Mouse (Mus musculus) R1 (cell line): ENCODE measurements around the gene Siae.
A peak's percentile ranks its signal among the peaks of the same experiment; 100 is the strongest.

Experiments used
- DNase-seq: peaks from one replicate; pipeline ENCODE4 v3.0.0-alpha.2; 2018; ENCODE audit warnings: low read depth, low spot score

The Siae gene

DNA sequence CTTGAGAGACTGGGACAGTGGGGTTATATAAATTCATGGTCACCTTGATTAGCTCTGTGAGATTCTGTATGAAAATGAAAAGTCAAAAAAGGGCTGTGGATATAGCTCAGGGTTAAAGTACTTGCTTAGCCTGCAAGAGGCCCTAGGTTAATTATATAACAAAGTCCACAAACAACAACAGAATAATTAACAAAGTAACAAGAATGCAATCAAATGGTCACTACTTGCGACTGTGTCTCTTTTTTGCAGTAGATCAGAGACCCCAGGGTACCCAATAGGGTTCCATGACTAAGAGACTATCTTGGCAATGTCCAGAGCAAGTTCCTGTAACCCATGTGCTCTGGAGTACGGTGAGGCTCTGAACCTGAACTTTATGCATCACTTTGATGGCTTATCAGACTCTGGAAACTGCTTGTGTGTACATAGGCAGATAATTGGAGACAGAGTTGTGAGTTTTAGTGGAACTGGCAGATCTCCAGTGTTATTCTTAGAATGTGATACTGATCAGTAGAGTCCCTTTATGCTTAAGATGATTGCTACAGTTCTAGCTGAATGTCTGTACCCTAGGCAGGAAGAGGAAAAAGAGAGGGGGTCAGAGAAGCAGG lies 13.8 kb downstream of the Siae start:
- no peak for DNase-seq

DNA sequence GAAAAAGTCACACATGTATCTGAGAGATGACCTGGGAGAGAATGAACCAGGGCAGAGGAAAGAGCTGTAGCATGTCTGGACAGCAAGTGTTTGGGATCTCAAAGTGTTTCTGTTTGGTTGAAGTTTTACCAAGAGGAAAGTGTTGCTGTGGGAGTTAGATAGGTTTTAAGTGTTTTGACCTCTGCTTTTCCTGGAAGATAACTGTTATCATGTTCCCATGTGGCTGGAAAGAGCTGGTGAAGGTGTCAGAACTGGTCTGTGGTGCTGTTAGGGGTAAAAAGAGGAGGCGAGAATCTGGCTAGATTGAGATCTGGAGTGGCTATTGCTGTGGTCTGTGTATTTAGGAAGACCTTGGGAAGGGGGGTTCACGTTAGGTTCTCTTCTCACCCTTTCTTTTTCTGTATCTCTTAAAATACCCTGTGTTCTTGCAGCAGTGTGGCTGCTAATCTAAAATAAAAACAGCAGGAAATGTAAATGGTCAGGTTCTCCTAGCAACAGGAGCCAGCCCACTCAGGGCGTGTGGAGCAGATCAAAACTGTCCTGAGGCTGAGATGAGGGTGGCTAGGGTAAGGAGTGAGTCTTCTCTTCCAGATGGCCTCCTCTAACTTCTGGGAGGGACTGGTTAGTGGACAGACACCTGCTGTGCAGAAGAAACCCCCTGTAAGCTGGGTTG lies 16.8 kb downstream of the Siae start:
- DNase-seq = no peak

DNA sequence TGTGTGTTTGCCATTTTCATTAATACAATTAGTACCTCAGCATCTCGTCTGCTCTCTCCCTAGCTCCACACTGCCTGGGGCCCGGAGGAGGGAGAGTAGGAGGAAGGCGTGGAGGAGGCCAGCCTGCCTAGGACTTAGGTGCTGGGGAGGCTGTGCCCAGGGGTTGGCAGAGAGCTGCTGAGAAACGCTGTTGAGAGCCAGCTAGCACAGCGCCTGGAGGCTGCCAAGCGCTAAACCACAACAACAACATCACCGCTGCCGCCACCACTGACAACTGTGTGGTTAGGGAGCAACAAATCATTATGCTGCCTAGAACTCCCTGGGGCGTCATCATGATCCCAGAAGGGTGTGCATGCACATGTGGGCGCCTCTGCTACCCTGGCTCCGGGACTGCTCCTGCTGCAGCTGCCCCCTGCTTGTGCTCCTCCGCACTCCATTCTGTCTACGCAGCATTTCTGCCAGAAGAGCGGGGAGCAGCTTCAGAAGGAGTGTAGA lies 21.0 kb downstream of the Siae start:
- no peak for DNase-seq

DNA sequence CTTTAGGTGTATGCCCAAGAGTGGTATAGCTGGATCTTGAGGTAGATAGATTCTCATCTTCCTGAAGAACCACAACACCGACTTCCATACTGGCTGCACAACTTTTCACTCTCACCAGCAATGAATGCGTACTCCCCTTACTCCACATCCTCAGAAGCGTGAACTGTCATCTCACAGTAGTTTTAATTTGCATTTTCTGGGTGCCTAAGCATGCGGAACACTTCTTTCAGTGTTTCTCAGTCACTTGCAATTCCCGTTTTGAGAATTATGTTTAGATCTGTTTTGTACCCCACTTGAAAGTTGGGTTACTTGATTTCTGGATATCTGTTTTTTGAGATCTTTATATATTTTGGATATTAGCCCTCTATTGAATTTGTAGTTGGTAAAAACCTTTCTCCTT lies 28.1 kb downstream of the Siae start:
- DNase-seq = no peak

DNA sequence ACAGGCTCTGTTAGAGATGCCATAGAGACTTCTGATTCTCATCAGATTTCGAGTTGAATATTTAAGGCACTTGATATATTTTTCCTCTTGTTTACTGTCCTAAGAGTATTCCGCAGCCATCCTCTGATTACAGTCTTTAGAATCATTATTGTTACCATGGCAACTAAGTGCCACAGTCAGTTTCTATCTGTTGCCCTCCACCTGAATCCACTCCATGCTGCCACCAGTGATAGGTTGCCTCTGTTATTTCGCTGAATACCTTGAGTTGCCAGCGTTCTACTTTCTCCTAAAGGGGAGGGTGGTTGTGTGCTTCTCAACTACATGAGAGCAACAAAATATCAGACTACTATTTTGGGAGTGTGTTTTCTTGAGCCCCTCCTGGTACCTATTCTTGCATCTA lies 31.2 kb downstream of the Siae start:
- DNase-seq = peak; percentile 3

DNA sequence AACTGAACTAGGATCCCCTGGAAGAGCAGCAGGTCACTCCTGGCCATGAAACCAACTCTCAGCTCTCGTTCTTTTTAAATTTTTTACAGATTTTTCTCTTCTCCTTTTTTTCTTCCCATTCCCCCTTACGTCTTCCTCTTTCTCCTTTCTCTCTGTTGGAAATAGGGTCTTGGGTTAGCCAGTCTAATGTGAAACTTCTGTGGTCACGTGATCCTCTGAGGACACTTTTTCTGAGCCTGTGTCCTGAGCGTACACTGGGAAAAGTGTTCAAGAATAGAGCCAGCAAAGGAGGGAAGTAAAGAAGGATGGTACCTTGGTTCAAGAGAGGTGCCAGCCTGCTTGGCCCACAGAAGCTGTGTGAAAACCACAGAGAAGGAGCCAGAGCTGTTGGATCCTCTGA lies 34.9 kb downstream of the Siae start:
- DNase-seq = no peak

DNA sequence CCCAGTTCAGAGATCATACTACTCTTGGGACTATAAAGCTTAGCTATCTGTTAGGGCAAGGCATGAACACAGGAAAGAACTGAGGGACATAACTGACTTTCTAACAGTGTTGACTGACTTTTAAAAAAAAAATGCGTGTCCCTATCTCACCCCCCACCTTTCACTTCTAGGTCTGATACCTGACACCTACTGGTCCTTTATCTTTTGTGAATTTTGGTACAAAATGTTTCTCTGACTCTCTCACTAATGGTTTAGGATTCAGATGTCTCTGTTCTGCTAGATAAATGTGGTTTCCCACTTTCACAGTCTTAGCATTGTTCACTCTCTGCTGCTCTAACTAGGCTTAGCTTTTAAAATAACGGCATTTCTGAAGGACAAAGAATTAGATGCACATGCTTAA lies 36.5 kb downstream of the Siae start:
- DNase-seq = no peak

DNA sequence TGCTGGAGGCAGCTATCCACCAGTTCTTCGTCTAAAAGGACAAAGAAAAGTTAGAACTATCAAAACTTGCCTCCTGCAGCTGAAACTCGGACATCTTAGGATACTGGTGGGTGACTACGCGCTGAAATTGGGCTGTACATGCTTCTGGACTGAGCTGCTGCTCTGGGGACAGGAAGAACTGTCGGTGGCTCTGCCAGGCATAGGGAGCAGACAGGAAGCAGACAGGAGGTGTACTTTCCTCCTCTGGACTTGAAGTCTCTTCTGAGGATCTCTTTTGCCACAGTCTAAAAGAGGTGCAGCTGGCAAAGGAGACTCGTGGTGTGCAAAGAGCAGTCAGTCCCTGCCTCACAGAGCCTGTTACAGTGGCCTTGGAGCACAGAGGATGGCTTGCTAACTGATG lies 37.1 kb downstream of the Siae start:
- DNase-seq = no peak

DNA sequence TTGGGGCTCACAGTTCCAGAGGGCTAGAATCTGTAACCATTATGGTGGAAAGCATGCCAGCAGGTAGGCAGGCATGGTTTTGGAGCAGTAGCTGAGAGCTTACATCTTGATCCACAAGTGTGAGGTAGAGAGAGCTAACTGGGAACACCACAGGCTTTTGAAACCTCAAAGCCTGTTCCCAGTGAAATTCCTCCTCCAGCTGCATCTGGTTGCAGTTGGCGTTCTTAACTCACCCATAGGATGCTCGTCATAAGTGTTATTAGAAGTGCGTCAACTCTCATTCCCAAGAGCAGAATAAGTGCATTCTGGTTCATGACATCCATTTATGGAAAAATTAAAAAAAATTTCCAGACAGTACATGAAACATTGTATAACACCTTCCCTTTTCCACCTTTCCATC lies 38.2 kb downstream of the Siae start:
- no peak for DNase-seq

DNA sequence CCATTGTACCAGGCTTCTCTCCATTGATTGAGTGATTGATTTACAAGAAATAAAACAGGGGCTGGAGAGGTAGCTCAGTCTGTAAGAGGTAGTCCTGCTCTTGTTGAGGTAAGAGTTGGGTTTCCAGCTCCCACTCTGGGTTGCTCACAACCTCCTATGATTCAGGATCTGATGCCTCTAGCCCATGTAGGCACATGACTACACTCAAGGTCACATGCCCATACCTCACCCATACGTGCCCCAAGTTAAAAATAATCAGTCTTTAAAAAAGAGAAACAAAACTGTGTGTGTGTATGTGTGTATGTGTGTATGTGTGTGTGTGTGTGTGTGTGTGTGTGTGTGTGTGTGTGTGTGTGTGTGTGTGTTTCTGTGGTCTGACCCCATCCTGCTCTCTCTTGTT lies 40.1 kb downstream of the Siae start:
- no peak for DNase-seq

DNA sequence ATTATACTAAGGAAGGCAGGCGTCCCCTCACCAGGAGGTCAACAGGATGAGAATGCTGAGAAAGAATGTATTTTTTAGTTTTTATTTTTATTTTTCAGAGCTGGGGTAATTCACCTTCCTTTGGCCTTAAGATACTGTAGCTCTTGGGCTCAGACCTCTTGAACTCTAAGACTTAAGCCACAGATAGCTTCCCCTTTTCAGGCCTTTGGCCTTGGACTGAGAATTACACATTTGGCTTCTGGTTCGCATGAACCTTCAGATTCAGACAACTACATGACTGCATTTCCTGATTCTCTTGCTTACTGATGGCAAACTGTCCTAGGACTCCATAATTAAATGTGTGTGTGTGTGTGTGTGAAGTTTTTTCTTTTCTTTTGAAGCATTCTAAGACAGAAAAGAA lies 43.1 kb downstream of the Siae start:
- DNase-seq = no peak

DNA sequence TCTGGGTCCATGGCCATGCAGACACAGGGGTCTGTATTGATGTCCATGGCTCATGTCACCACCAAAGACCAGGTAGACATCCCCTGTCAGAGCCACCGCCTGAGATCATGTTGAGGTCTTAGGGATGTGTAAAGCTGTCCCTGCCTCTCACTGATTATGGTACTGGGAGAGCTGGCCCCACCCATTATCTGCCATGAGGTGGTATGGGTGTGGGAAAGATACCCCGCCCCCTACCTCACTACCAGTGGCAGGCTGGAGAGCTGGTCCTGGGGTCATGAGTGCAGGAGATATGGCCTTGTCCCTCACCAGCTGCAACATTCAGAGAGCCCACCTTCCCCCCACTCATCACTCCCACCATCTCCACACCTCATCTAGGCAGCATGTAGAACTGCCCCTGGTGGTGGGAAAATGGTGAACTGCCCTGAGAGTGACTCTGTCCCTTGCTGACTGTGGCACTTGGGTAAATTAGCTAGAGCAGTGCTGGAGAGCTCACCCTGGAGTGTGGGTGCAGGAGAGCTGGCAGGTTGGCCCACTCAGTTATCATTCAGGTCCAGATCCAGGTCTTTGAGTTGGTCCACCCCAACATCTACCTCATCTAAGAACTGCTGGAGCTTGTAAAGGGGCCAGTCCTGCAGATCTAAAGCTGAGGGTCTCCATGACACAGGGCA lies 45.2 kb downstream of the Siae start:
- no peak for DNase-seq

DNA sequence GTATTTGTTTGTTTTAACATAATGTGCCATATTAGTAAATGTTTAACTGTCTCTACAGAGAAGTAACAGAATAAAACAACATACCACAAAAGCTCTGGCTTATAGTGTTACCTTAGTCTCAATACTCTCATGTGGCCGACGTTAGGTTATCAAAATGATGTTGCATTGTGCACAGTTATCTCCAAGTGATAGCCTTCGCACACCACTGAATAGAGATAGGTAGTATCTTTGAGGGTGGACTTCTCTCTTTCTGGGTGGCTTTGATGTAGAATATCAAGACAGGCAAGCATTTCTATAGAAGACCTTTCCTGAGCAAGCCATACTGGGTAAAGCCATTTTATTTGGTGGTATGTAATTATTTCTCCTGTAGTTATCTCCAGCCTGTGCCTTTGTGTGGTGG lies 49.6 kb downstream of the Siae start:
- DNase-seq = no peak

DNA sequence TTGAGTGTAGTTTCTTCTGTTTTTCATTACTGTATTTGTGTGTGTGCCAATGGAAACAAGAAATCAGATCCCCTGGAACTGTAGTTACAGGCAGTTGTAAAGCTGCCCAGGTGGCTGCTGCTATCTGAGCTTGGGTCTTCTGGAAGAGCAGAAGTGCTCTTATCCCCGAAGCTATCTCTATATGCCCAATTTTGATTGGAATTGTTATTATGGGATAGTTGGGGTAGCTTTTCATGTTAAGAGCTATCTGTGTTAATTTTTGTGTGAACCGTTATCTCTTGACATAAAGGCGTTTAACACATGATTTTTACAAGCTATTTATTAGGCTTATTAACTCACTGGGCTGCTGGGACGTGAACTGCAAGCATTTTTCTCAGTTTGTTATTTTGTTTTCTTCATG lies 54.1 kb downstream of the Siae start:
- no peak for DNase-seq

DNA sequence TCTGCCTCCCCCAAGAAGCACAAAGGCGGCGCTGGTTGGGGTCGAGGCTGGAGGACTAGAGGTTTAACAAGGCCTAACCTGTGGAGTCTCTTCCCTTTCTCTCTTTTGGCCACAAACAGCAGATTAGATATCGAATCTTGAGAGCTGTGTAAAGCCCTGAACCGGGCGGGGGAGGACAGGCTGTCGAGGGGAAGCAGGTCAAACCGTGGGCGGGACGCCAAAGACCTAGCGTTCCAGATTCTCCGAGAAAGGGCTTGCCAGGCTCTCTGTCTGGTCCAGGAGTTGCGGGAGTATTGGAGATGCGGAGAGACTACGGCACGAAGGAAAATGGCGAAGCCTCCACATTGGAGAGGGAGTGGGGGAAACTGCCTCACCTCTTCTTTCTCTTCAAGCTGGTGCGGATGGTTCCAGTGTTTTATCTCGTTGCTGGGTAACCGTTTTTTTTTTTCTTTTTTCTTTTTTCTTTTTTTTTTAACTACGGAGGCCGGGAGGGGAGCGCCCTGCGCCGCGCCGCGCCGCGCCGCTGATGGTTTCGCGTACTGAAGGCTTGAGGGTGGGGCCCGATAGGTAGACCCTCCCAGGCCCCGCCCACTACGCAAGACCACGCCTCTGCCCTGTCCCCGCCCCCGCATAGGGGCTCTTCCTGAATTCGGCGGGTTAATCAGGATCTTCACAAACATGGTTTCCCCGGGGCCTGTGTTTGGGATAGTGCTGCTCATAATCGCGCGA lies 57.8 kb downstream of the Siae start, which contains the start of gene Spa17:
TSS of gene Spa17 (minus strand) at position 541 of the 729 bp plus-strand sequence.
- DNase-seq = peak; percentile 95

DNA sequence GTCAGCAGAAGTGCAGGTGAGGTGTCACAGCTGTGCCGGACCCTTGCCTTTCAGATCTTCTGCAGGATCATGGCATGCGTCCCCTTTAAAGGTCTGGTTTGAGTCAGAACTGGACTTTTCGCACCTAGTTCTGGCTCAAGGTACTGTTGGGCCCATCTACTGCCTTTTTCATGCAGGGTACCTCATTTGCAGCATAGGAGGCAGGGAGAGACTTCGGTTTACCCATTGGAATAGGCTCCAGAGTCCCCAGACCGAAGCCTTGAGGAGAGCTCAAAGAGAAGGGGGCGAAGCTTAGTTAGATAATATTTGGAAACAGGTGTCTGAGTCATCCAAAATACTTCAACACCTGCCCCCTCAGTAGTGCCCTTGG lies 58.4 kb downstream of the Siae start:
- no peak for DNase-seq

DNA sequence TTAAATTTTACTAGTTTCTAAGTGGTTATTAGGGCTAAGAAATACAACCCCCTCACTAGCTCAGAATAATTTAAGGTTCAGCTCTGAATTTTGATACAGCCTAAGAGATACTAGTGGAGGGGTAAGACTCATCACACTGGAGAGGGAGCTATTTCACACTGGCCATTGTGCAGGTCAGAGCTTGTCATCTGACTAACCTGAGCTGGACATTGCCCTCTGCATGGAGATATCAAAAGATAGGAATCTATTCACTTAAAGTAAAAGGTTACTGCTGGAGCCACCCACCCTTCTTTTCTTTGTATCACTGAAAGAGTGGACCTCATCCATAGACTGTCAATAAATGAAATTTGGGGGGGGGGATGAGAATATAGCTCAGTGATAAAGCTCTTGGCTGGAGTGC lies 58.8 kb downstream of the Siae start:
- DNase-seq = no peak

DNA sequence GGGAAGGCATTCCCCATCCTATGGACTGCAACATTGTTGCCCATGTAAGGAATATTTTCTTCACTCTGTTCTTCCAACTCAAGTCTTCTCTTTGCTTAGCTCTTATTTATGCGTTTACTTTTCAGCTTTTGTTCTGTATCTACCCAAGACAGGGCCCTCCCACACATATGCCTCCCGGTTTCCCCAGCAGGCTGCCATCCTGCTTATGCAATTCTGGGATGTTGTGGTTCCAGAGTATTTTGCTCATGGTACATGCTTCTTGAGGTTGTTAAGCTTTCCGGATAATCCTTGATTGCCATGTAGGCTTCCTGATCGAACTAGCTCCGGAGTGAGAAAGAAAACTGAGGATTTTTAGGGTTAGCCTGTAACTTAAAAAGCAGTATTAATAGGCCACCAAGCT lies 59.7 kb downstream of the Siae start:
- DNase-seq = no peak

DNA sequence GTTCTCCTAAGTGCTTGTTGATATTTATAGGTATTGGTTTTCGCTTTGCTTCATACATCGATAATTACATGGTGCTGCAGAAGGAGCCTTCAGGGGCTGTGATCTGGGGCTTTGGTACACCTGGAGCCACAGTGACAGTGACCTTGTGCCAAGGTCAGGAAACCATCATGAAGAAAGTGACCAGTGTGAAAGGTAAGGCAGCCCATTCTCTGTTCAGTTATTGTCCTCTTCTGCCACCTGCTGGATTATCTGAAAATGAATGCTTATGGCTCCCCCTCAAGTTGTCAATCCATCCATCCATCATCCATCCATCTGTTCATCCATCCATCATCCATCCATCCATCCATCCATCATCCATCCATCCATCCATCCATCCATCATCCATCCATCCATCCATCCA lies 61.3 kb downstream of the Siae start:
- DNase-seq = peak; percentile 46

DNA sequence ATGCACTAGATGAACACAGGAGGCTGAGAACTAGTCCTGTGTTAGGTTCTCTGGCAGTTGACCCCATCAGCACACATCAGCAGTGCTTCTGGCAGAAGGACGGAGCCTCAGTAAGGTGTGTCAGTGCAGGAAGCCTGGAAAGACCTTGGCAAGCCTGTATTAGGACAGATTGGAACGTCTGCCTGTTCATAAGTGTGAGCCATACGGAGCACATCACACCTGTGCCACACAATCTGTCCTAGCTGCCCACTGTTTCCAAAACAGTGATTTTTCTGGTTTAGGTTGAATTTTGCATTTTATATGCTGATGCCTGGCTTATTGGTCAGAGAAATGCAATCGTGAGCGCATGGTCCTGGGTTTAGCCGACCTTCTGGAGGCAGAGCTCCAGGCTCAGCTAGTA lies 65.8 kb downstream of the Siae start:
- DNase-seq = no peak

DNA sequence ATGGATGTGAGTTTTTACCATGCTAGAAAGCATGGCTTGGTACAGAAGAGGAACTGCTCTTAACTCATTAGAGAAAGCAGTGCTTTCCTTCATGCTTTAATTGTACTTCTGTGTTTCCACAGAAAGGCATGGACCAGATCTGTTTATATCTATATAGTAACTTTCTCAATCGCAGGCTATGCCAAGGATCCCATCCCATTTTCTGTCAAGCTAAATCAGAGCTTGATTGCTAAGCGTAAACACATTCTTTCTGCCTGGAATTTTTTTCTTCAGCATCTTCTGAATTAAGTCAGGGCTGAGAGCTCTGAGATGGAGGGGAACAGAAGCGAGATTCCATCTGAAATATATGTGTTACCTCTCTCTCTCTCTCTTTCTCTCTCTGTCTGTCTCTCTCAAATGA lies 68.5 kb downstream of the Siae start:
- no peak for DNase-seq

DNA sequence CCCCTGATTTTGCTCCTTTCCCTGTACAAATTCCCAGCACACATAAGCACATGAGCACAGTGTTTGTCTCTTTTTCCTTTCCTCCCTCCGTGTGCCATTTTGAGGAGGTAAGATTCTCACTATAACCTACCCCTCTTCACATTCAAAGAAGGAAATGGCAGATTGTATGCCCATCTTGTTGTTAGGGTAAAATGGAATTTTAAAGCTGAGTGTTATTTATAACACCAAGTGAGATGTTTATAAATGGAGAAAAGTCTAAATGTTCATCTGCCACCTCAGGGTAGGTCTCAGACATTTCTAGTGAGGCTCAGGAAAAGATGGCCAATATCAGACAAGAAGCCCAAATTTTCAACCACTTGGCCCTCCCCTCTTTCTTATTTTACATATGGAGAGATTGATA lies 69.0 kb downstream of the Siae start:
- no peak for DNase-seq

DNA sequence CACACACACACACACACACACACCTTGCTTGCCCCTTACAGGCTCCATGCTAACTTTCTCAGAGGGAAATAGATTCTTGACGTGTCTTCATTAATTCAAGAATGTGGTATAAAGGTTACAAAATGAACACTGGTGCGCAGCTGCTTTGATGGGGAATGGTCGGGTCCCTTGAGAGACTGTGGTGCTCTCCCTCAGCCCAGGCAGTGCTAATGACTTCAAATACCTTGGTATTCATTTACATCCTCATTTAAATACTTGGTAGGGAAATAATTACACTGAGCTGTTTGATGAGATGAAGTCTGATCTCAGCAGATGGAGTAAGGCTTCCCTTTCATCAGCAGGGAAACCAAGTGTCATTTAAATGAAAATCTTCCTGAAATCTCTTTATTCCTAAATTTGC lies 69.6 kb downstream of the Siae start:
- no peak for DNase-seq
